Mouse (Mus musculus): ENCODE results near the gene Omp.

Gene Omp

GRCm38 (mm10) chr7:98171141-98172073 lies 26.1 kb upstream of the Omp start:
- DNase-seq (ENCODE audit: low spot score) = no peak

GRCm38 (mm10) chr7:98164999-98165528 lies 19.8 kb upstream of the Omp start:
- peak; percentile 50 for DNase-seq (ENCODE audit: low spot score)

GRCm38 (mm10) chr7:98164382-98164998 lies 19.2 kb upstream of the Omp start:
- no peak for DNase-seq (ENCODE audit: low spot score)

- no peak for DNase-seq (ENCODE audit: low spot score)
Measured at GRCm38 (mm10) chr7:98163700-98164099, 18.4 kb upstream of the Omp start.

- DNase-seq (ENCODE audit: low spot score) = no peak
Measured at GRCm38 (mm10) chr7:98162239-98162638, 16.9 kb upstream of the Omp start.

GRCm38 (mm10) chr7:98160041-98160740 lies 14.9 kb upstream of the Omp start:
- DNase-seq (ENCODE audit: low spot score) = no peak

- DNase-seq (ENCODE audit: low spot score) = no peak
Measured at GRCm38 (mm10) chr7:98158481-98158880, 13.2 kb upstream of the Omp start.

GRCm38 (mm10) chr7:98157636-98158332 lies 12.5 kb upstream of the Omp start:
- no peak for DNase-seq (ENCODE audit: low spot score)

- DNase-seq (ENCODE audit: low spot score) = peak; percentile 57
Measured at GRCm38 (mm10) chr7:98156280-98156665, 11.0 kb upstream of the Omp start.

- peak; percentile 76 for DNase-seq (ENCODE audit: low spot score)
Measured at GRCm38 (mm10) chr7:98155546-98156279, 10.4 kb upstream of the Omp start.

GRCm38 (mm10) chr7:98153892-98154291 lies 8.6 kb upstream of the Omp start:
- DNase-seq (ENCODE audit: low spot score) = no peak

GRCm38 (mm10) chr7:98153345-98153744 lies 8.0 kb upstream of the Omp start:
- DNase-seq (ENCODE audit: low spot score) = no peak

GRCm38 (mm10) chr7:98152400-98152799 lies 7.1 kb upstream of the Omp start:
- no peak for DNase-seq (ENCODE audit: low spot score)

- DNase-seq (ENCODE audit: low spot score) = no peak
Measured at GRCm38 (mm10) chr7:98150525-98150924, 5.2 kb upstream of the Omp start.

GRCm38 (mm10) chr7:98149802-98150201 lies 4.5 kb upstream of the Omp start:
- DNase-seq (ENCODE audit: low spot score) = no peak

GRCm38 (mm10) chr7:98148721-98149407 lies 3.6 kb upstream of the Omp start:
- no peak for DNase-seq (ENCODE audit: low spot score)

- DNase-seq (ENCODE audit: low spot score) = peak; percentile 67
Measured at GRCm38 (mm10) chr7:98147766-98148165, 2.5 kb upstream of the Omp start.

GRCm38 (mm10) chr7:98146447-98146845 lies 1.1 kb upstream of the Omp start:
- DNase-seq (ENCODE audit: low spot score) = no peak

GRCm38 (mm10) chr7:98145842-98146446 lies 642 bp upstream of the Omp start:
- no peak for DNase-seq (ENCODE audit: low spot score)

GRCm38 (mm10) chr7:98142648-98143047 lies 2.7 kb downstream of the Omp start:
- DNase-seq (ENCODE audit: low spot score) = no peak
